Mouse (Mus musculus): Measurements from ENCODE around the gene Hipk3. TPM values are rescaled to one million over a fixed set of nuclear protein-coding genes. Genes with fewer than 3 reads are reported as not detected.

Gene Hipk3
- 20.5 and 22.6 TPM in 2 replicates for polyA plus RNA-seq (2011; ENCODE audit: insufficient read depth, insufficient read length, low read depth, missing spikeins)

- Histone ChIP-seq H3K27me3 (ENCODE audit: control insufficient read depth, insufficient read depth, low read length, poor library complexity, severe bottlenecking) (peaks cover 5% of the 10 kb centered on the region), H3K9ac (ENCODE audit: low read depth, poor library complexity, severe bottlenecking) (peak within 1 kb of the TSS; percentile 98), H3K36me3 (ENCODE audit: control insufficient read depth, insufficient read depth, low read length, poor library complexity, severe bottlenecking) (no peaks in the 10 kb centered on the region), H3K4me3 (ENCODE audit: low read depth, low read length) (peak within 1 kb of the TSS; percentile 86), H3K9me3 (replicated peaks; ENCODE audit: control insufficient read depth, insufficient read depth, low read length, poor library complexity, severe bottlenecking) (no peaks in the 10 kb centered on the region), H3K27ac (ENCODE audit: insufficient read depth, low read length) (no peak within 1 kb of the TSS), H3K4me1 (ENCODE audit: control insufficient read depth, insufficient read depth, low read length) (no peaks in the 10 kb centered on the region)
- TF ChIP-seq CTCF (IDR thresholded peaks at IDR 0.05; ENCODE audit: low read depth, low read length) (no peak), EP300 (IDR thresholded peaks at IDR 0.05; ENCODE audit: insufficient read depth, low read depth, low read length) (no peak), POLR2A (IDR thresholded peaks at IDR 0.05; ENCODE audit: insufficient read depth, low read length) (no peak)
Measured at GRCm38 (mm10) chr2:104493951-104494800, at the start of gene Hipk3. Gene Hipk3 (minus strand): TSS chr2:104494446.

- H3K4me1 ChIP-seq (ENCODE audit: control insufficient read depth, insufficient read depth, low read length) = no peaks in the 10 kb centered on the region
- no peak overlapping the region for H3K27ac ChIP-seq (ENCODE audit: insufficient read depth, low read length)
- TF ChIP-seq POLR2A (IDR thresholded peaks at IDR 0.05; ENCODE audit: insufficient read depth, low read length) = no peak
- no peak for TF ChIP-seq CTCF (IDR thresholded peaks at IDR 0.05; ENCODE audit: low read depth, low read length)
- TF ChIP-seq EP300 (IDR thresholded peaks at IDR 0.05; ENCODE audit: insufficient read depth, low read depth, low read length) = no peak
- H3K27me3 ChIP-seq (ENCODE audit: control insufficient read depth, insufficient read depth, low read length, poor library complexity, severe bottlenecking) = no peaks in the 10 kb centered on the region
- H3K9me3 ChIP-seq (replicated peaks; ENCODE audit: control insufficient read depth, insufficient read depth, low read length, poor library complexity, severe bottlenecking) = peaks cover 7% of the 10 kb centered on the region; the same call in 1 of the 2 replicates
- H3K4me3 ChIP-seq (ENCODE audit: low read depth, low read length) = no peak overlapping the region
- no peak overlapping the region for H3K9ac ChIP-seq (ENCODE audit: low read depth, poor library complexity, severe bottlenecking)
- no peaks in the 10 kb centered on the region for H3K36me3 ChIP-seq (ENCODE audit: control insufficient read depth, insufficient read depth, low read length, poor library complexity, severe bottlenecking)
Measured at GRCm38 (mm10) chr2:104540286-104540685, 46.0 kb upstream of the Hipk3 start.

GRCm38 (mm10) chr2:104534751-104535150 lies 40.5 kb upstream of the Hipk3 start:
- H3K27me3 ChIP-seq (ENCODE audit: control insufficient read depth, insufficient read depth, low read length, poor library complexity, severe bottlenecking) = no peaks in the 10 kb centered on the region
- no peaks in the 10 kb centered on the region for H3K9me3 ChIP-seq (replicated peaks; ENCODE audit: control insufficient read depth, insufficient read depth, low read length, poor library complexity, severe bottlenecking)
- no peak overlapping the region for H3K9ac ChIP-seq (ENCODE audit: low read depth, poor library complexity, severe bottlenecking)
- H3K4me3 ChIP-seq (ENCODE audit: low read depth, low read length) = no peak overlapping the region
- H3K36me3 ChIP-seq (ENCODE audit: control insufficient read depth, insufficient read depth, low read length, poor library complexity, severe bottlenecking) = no peaks in the 10 kb centered on the region
- H3K4me1 ChIP-seq (ENCODE audit: control insufficient read depth, insufficient read depth, low read length) = no peaks in the 10 kb centered on the region
- no peak for TF ChIP-seq EP300 (IDR thresholded peaks at IDR 0.05; ENCODE audit: insufficient read depth, low read depth, low read length)
- TF ChIP-seq POLR2A (IDR thresholded peaks at IDR 0.05; ENCODE audit: insufficient read depth, low read length) = no peak
- TF ChIP-seq CTCF (IDR thresholded peaks at IDR 0.05; ENCODE audit: low read depth, low read length) = no peak
- H3K27ac ChIP-seq (ENCODE audit: insufficient read depth, low read length) = no peak overlapping the region

- TF ChIP-seq EP300 (IDR thresholded peaks at IDR 0.05; ENCODE audit: insufficient read depth, low read depth, low read length) (no peak), CTCF (IDR thresholded peaks at IDR 0.05; ENCODE audit: low read depth, low read length) (no peak), POLR2A (IDR thresholded peaks at IDR 0.05; ENCODE audit: insufficient read depth, low read length) (no peak)
- H3K4me1 ChIP-seq (ENCODE audit: control insufficient read depth, insufficient read depth, low read length) = no peaks in the 10 kb centered on the region
- H3K27ac ChIP-seq (ENCODE audit: insufficient read depth, low read length) = no peak overlapping the region
- no peaks in the 10 kb centered on the region for H3K9me3 ChIP-seq (replicated peaks; ENCODE audit: control insufficient read depth, insufficient read depth, low read length, poor library complexity, severe bottlenecking)
- H3K36me3 ChIP-seq (ENCODE audit: control insufficient read depth, insufficient read depth, low read length, poor library complexity, severe bottlenecking) = no peaks in the 10 kb centered on the region
- no peak overlapping the region for H3K4me3 ChIP-seq (ENCODE audit: low read depth, low read length)
- no peak overlapping the region for H3K9ac ChIP-seq (ENCODE audit: low read depth, poor library complexity, severe bottlenecking)
- H3K27me3 ChIP-seq (ENCODE audit: control insufficient read depth, insufficient read depth, low read length, poor library complexity, severe bottlenecking) = no peaks in the 10 kb centered on the region
Measured at GRCm38 (mm10) chr2:104532548-104532947, 38.3 kb upstream of the Hipk3 start.

GRCm38 (mm10) chr2:104526559-104526958 lies 32.3 kb upstream of the Hipk3 start:
- no peaks in the 10 kb centered on the region for H3K4me1 ChIP-seq (ENCODE audit: control insufficient read depth, insufficient read depth, low read length)
- no peak for TF ChIP-seq POLR2A (IDR thresholded peaks at IDR 0.05; ENCODE audit: insufficient read depth, low read length)
- no peak for TF ChIP-seq CTCF (IDR thresholded peaks at IDR 0.05; ENCODE audit: low read depth, low read length)
- no peak for TF ChIP-seq EP300 (IDR thresholded peaks at IDR 0.05; ENCODE audit: insufficient read depth, low read depth, low read length)
- no peaks in the 10 kb centered on the region for H3K9me3 ChIP-seq (replicated peaks; ENCODE audit: control insufficient read depth, insufficient read depth, low read length, poor library complexity, severe bottlenecking)
- H3K27ac ChIP-seq (ENCODE audit: insufficient read depth, low read length) = no peak overlapping the region
- H3K36me3 ChIP-seq (ENCODE audit: control insufficient read depth, insufficient read depth, low read length, poor library complexity, severe bottlenecking) = no peaks in the 10 kb centered on the region
- no peaks in the 10 kb centered on the region for H3K27me3 ChIP-seq (ENCODE audit: control insufficient read depth, insufficient read depth, low read length, poor library complexity, severe bottlenecking)
- no peak overlapping the region for H3K4me3 ChIP-seq (ENCODE audit: low read depth, low read length)
- H3K9ac ChIP-seq (ENCODE audit: low read depth, poor library complexity, severe bottlenecking) = no peak overlapping the region

- no peak for TF ChIP-seq CTCF (IDR thresholded peaks at IDR 0.05; ENCODE audit: low read depth, low read length)
- TF ChIP-seq POLR2A (IDR thresholded peaks at IDR 0.05; ENCODE audit: insufficient read depth, low read length) = no peak
- TF ChIP-seq EP300 (IDR thresholded peaks at IDR 0.05; ENCODE audit: insufficient read depth, low read depth, low read length) = no peak
- H3K27me3 ChIP-seq (ENCODE audit: control insufficient read depth, insufficient read depth, low read length, poor library complexity, severe bottlenecking) = no peaks in the 10 kb centered on the region
- H3K9me3 ChIP-seq (replicated peaks; ENCODE audit: control insufficient read depth, insufficient read depth, low read length, poor library complexity, severe bottlenecking) = no peaks in the 10 kb centered on the region
Measured at GRCm38 (mm10) chr2:104525506-104525905, 31.3 kb upstream of the Hipk3 start.

More at GRCm38 (mm10) chr2:104525506-104525905, 31.3 kb upstream of the Hipk3 start:
- Histone ChIP-seq H3K4me3 (ENCODE audit: low read depth, low read length) (no peak overlapping the region), H3K9ac (ENCODE audit: low read depth, poor library complexity, severe bottlenecking) (no peak overlapping the region), H3K4me1 (ENCODE audit: control insufficient read depth, insufficient read depth, low read length) (no peaks in the 10 kb centered on the region), H3K36me3 (ENCODE audit: control insufficient read depth, insufficient read depth, low read length, poor library complexity, severe bottlenecking) (no peaks in the 10 kb centered on the region), H3K27ac (ENCODE audit: insufficient read depth, low read length) (no peak overlapping the region)
